Mouse (Mus musculus): ENCODE measurements around the gene 1700003F12Rik.
A peak's percentile ranks its signal among the peaks of the same experiment; 100 is the strongest.

The 1700003F12Rik gene

GRCm38 (mm10) chr2:154549886-154550189 is 3.0 kb downstream of the 1700003F12Rik start:
- no peak for DNase-seq

DNA sequence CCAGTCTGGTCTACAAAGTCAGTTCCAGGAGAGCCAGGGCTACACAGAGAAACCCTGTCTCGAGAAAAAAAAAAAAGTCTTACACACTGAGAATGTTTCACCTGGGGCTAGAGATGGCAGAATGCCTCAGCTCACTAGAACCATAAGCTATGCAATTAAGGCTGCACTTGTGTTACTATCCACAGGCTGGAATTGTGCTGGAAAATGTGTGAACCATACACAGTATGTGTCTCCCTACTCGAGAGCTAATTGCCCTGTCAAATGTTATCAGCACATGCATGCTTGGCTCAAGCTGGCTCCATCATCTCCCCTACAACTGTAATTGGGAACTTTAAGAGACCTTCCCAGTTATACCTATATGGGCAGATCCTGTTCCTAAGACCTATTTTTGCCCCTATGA is 4.1 kb downstream of the 1700003F12Rik start:
- DNase-seq = no peak

- DNase-seq = no peak
Observed at GRCm38 (mm10) chr2:154551476-154551875, 4.6 kb downstream of the 1700003F12Rik start, which contains the start of gene Actl10. Gene Actl10, plus strand, starts transcription at chr2:154551776.

- no peak for DNase-seq
Observed at GRCm38 (mm10) chr2:154551927-154552326, 5.0 kb downstream of the 1700003F12Rik start.

GRCm38 (mm10) chr2:154552424-154552907 is 5.6 kb downstream of the 1700003F12Rik start:
- DNase-seq = peak; percentile 82

DNA sequence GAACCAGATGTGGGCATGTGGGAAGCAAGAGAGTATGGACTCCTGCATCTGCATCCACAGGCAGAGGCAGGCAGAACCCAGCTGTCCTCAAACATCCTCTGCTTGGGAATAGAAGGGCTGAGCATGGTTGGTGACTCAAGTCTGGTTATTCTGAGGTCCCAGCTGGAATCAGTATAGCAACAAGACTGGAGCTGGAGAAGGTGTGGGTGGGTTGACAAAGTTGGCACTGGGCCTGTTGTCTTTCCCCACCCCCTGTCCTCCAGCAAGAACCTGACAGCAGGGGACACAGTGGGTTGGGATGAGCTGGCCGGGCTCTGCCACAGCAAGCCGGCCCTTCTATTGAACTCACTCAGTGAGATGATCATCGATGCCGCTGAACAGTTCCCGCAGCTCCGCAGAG is 8.3 kb downstream of the 1700003F12Rik start:
- no peak for DNase-seq

DNA sequence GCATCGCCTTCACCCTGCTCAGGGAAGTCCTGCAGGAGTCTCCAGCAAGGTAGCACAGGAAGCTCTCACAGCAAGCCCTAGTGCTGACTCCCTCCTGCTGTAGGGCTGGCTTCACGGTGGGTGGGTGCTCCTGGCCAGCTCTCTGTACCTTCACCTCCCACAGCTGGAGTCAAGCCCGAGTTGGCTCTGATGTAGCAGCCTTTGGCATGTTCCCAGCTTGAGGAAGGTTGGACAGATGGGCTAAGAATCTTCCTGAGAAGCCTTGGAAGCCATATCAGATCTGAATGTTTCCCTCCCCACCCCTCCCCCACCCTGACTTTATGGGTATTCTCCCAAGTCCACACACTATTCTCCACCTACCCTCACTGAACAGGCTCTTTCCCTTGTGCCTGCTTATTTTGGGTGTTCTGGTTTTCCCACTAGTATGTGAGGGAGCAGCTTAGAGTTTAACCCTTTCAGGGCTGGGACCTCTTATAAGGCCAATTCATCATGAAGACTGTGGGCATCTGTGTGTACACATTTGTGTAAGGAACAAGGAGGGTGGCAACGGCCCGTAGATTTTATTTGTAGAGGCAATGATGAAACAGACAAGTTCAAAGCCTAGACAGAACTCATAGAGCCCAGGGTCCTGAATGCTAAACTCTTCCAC is 10.4 kb downstream of the 1700003F12Rik start:
- peak; percentile 18 for DNase-seq

DNA sequence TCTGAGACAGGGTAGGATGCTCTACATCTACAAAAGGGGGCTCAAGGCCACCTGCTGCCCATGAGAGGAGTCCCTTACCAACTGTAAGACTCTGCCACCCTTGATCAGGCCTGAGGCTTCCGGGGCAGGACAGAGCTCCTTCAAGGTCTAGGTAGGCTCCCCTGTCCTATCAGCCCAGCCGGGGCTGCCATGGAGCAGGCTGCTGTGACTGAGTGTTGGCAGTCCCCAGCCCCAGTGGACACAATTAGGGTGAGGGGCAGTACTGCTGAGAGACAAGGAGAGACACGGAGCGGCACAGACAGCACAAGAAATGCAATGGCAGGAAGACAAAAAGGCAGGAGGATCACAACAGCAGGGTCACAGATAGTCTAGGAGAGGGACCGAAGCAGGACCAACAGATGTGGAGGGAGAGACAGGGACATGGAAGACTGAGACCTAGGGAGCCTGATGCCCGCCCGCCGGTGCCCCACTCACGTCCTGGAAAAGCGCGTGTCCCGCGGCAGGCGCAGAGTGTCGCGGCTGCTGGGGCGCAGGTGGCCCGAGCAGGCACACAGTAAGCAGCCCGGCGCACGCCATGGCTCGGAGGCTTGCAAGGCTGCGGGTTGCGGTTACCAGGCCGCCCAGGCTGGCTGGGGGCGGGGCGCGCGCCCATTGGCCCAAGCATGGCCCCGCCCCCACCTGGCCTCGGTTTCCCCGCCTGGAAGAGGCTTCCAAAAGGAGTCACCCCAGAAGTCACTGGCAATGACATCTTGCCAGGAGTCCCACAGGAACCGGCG is 11.6 kb downstream of the 1700003F12Rik start, which contains the start of gene Necab3:
Gene Necab3, minus strand, starts transcription at position 627 of the 776 bp plus-strand sequence.
- peak; percentile 76 for DNase-seq

- no peak for DNase-seq
Observed at GRCm38 (mm10) chr2:154563612-154564170, 16.8 kb downstream of the 1700003F12Rik start.

GRCm38 (mm10) chr2:154565562-154565961 is 18.7 kb downstream of the 1700003F12Rik start:
- no peak for DNase-seq

- DNase-seq = no peak
Observed at GRCm38 (mm10) chr2:154566641-154567040, 19.8 kb downstream of the 1700003F12Rik start.

- DNase-seq = no peak
Observed at GRCm38 (mm10) chr2:154567766-154568165, 20.9 kb downstream of the 1700003F12Rik start.

GRCm38 (mm10) chr2:154568329-154569070 is 21.6 kb downstream of the 1700003F12Rik start:
- DNase-seq = no peak

DNA sequence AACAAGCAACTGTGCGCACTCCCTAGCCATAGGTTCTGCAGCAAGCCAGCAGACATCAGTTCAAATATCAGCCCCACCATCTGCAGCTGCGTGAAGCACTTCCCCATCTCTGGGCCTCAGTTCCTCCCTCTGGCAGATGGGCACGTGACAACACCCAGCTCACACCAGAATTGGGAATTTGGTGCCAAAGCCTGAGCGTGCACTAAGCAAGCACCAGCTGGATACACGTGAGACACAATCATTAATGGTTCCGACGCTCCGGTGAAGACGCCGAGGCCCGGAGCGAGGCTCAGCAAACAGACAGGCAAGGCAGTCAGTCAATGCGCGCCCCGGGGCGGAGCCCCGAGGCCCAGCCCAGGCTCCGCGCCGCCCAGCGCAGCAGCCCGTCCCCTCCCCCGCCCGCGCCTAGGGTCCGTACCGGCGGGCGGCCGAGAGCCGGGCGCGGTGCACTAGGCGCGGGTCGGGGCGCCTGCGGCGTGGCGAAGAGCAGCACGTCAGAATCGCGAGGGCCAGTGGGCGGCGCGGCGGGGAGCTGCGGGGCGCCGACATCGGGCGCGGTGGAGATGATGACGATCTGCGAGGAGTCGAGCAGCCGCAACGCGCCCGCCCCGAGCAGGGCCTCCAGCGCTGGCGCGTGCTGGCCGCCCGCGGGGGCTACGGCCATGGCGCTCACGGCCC is 22.3 kb downstream of the 1700003F12Rik start:
- peak; percentile 71 for DNase-seq

DNA sequence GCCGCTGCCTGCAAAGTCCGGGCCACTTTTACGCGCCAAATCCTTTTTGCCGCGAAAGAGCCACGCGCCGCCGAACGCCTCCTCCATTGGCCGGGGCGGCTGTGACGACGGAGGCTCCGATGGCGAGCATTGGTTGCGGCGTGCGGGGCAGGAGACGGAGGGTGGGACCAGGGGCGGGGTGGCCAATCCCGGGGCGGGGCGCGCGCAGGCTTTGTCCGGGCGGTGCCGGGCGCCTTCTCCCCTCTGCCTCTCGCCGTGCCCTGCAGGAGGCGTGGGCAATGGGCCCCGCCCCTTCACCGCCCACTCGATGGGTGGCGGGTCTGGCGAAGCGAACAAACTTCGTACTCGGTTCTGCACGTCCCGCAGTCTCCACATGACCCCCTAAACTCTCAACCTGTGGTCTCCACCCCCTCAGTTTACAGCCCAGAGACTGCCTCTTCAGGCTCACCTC is 23.0 kb downstream of the 1700003F12Rik start, which contains the start of gene E2f1:
Gene E2f1, minus strand, starts transcription at position 57 of the 451 bp plus-strand sequence.
- DNase-seq = peak; percentile 96

- DNase-seq = no peak
Observed at GRCm38 (mm10) chr2:154570666-154571065, 23.8 kb downstream of the 1700003F12Rik start.

GRCm38 (mm10) chr2:154571266-154571665 is 24.4 kb downstream of the 1700003F12Rik start:
- DNase-seq = no peak

DNA sequence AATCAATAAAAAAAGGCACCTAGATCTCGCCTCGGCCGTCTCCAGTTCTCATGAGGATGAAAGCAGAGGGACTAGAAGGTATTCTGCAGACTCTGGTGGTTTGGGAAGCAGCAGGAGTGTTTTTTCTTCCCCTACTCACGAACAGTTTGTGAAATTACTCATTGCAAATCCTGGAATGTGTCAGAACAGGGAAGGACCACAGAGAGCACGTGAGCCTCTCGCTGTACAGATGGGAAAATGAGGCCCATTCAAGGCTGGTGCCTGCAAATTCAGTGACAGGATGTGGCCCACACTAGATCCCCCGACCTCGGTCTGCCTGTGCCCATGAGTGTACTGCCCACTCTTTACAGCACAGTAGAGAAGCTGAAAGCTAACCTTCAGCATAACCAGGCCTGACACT is 25.1 kb downstream of the 1700003F12Rik start:
- no peak for DNase-seq

- no peak for DNase-seq
Observed at GRCm38 (mm10) chr2:154572996-154573395, 26.1 kb downstream of the 1700003F12Rik start.

DNA sequence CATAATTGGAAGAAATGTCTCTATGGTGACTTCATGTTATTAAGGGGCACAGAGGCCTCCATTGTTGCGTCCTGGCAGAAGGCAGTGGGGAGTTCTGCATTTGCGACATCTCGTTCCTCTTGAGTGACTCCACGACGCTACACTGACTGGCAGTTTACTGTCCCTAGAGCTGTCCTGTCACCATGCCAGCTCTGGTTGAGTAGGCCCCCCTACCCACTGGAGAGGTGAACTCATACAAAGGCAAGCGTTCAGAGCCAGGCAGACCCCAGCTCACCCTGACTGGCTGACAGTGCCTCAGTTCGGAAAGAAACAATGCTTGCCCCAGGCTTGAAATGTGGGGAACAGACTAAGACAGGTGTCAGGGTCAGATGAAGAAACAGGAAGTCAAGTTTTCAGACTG is 27.4 kb downstream of the 1700003F12Rik start:
- no peak for DNase-seq

DNA sequence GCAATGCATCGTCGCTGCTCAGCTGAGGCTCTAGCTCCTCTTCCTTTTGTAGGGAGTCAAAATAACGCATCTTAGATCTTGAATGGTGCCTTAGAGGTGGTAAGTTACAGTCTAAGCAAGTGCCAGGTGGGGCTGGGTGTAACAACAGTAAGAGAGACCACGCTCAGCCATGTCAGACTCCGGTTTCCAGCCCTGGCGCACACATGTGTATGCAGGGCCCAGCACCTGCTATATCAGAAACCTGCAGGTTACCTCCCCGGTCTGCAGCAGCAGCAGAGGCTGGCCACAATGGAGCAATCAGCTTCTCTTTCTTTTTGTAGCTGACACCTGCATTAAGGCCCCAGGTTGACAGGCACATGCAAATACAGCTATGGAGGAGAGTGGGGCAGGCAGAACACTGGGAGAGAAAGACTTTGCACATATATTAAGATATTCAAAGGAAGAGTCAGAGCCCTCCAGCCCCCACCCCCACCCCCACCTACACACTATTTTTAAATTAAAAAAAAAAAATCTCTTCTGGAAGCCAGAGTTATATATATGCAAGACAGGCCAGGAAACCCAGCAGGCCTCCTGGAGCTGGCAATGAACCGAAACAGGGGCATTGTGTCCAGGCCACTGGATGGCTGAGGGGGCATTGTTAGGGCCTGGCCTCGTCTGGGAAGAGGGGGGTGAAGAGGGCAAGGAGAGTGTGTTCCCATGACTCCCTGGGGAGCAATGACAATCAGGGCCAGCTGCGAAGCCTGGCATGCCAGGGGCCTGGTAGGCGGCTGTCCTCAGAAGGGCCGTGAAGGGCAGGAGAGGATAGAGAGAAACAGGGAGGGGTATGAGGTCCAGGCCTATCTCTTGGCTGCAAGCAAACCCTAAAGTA is 30.2 kb downstream of the 1700003F12Rik start:
- peak; percentile 66 for DNase-seq

Measured in thymus, postnatal 25 days (tissue).